Mouse (Mus musculus) megakaryocyte, embryonic 14.5 days (primary cell): ENCODE measurements around the gene Mapk10. TPM values are rescaled to one million over a fixed set of nuclear protein-coding genes. Genes with fewer than 3 reads are reported as not detected.

Experiments used
- H3K27me3 ChIP-seq: replicated peaks from 2 replicates; pipeline ENCODE3; 2012; ENCODE audit warnings: inconsistent platforms
- H3K36me3 ChIP-seq: replicated peaks from 2 replicates; pipeline ENCODE3; 2012; ENCODE audit warnings: low read length, inconsistent platforms, mixed read lengths
- H3K4me1 ChIP-seq: 2 replicates; pipeline ENCODE4 v1.6.1; 2012; ENCODE audit warnings: inconsistent platforms
- H3K4me3 ChIP-seq: replicated peaks from 2 replicates; pipeline ENCODE3; 2012; ENCODE audit warnings: moderate library complexity, mild to moderate bottlenecking, inconsistent platforms
- H3K9me3 ChIP-seq: 2 replicates; pipeline ENCODE4 v1.6.1; 2012; ENCODE audit warnings: inconsistent platforms
- FLI1 ChIP-seq: IDR thresholded peaks from 2 replicates; pipeline ENCODE4 v1.6.1; 2012; ENCODE audit warnings: low read length, inconsistent platforms, mixed read lengths
- GATA1 ChIP-seq: IDR thresholded peaks from 3 replicates; pipeline ENCODE4 v1.6.1; 2012; ENCODE audit warnings: mixed read lengths, low read length, inconsistent platforms, borderline replicate concordance
- polyA plus RNA-seq: library from polyadenylated mRNA; stranded (reverse); fragments of >175 nt; gene quantifications from 2 replicates; pipeline ENCODE4 v1.2.3, GENCODE M21; 2012; ENCODE audit warnings: low replicate concordance; ENCODE audit not compliant: insufficient read depth

Gene Mapk10
- polyA plus RNA-seq, 1 experiment, result not detected

DNA sequence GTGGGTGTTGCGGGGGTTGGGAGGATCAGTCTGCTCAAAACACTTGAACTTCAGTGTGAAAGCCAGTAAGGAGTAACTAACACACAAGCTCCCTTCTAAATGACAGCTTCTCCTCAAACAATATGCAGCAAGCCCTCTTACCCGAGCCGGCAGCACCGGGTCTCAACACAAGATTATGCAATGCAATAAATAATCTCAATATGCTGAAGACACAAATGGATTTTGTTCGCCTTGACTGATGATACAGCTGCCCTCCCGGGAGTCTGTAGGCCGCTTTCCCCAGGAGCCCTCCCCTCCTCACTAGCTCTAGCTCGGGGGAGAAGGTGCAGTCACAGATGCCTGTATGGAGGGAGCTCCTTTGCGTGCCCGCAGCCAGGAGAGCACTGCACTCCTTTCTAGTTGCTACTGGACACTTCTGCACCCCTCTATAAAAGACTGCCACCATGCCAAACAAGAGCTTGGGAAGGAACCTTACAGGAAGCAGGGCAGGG lies 3.1 kb downstream of the Mapk10 start:
- Histone ChIP-seq H3K27me3 (no peaks in the 10 kb centered on the region), H3K4me3 (no peak overlapping the region), H3K4me1 (peaks cover 3% of the 10 kb centered on the region; the same call in 1 of the 2 replicates), H3K9me3 (peaks cover 31% of the 10 kb centered on the region), H3K36me3 (no peaks in the 10 kb centered on the region)
- TF ChIP-seq GATA1 (no peak), FLI1 (no peak)

DNA sequence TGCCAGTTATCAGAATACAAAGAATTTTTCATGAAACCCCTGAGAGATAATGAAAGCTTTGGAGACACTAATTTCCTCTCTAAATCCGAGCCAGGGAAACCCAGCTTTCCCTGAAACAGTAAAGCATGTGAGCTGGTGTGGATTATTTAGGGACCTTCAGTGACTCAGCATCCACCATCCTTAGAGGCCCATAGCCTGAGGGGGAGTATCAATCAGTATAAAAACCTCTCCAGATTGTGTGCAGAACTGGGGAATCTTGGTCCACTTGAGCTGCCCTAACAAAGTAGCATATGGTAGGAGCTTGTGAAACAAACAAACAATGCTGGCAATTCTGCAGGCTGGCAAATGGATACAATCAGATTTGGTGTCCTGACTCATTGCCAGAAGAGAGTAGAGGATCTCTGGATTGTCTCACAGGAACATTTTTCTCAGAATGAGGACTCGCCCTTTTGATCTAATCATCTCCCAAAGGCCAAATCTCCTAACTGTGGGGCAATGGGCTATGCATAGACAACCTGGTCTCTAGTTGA lies 13.3 kb downstream of the Mapk10 start:
- no peak overlapping the region for H3K4me3 ChIP-seq
- no peaks in the 10 kb centered on the region for H3K4me1 ChIP-seq
- H3K36me3 ChIP-seq, result no peaks in the 10 kb centered on the region
- H3K9me3 ChIP-seq, result peaks cover 40% of the 10 kb centered on the region
- H3K27me3 ChIP-seq, result no peaks in the 10 kb centered on the region
- no peak for TF ChIP-seq FLI1
- TF ChIP-seq GATA1, result no peak

- Histone ChIP-seq H3K27me3 (no peaks in the 10 kb centered on the region), H3K4me1 (no peaks in the 10 kb centered on the region), H3K9me3 (peaks cover 27% of the 10 kb centered on the region), H3K36me3 (no peaks in the 10 kb centered on the region), H3K4me3 (no peak overlapping the region)
- TF ChIP-seq GATA1, result no peak
- no peak for TF ChIP-seq FLI1
Measured at GRCm38 (mm10) chr5:103194549-103194948, 16.6 kb downstream of the Mapk10 start.

- TF ChIP-seq GATA1 (no peak), FLI1 (no peak)
- H3K36me3 ChIP-seq, result no peaks in the 10 kb centered on the region
- no peak overlapping the region for H3K4me3 ChIP-seq
- H3K27me3 ChIP-seq, result no peaks in the 10 kb centered on the region
- no peaks in the 10 kb centered on the region for H3K4me1 ChIP-seq
- H3K9me3 ChIP-seq, result peaks cover 24% of the 10 kb centered on the region; the same call in 1 of the 2 replicates
Measured at GRCm38 (mm10) chr5:103193700-103194099, 17.4 kb downstream of the Mapk10 start.

DNA sequence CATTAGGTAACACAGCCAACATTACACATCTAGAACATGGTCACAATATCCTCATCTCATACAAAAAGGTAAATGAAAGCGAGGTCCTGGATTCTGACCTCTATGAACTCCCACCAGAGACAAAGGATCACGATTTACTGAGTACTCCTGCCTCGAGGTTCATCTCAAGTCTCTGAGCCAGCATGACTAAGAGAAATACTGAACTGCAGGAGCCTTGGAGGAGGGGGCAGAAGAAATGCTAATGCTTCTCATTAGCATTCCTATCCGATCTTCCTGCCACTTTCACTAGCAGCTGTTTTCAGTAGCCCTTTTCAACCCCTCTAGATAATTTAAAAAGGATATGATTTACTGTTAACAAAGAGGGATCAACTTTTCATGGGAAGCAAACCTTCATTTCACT lies 19.6 kb downstream of the Mapk10 start:
- TF ChIP-seq FLI1, result no peak
- Histone ChIP-seq H3K9me3 (peaks cover 22% of the 10 kb centered on the region), H3K4me3 (no peak overlapping the region), H3K4me1 (no peaks in the 10 kb centered on the region), H3K27me3 (no peaks in the 10 kb centered on the region), H3K36me3 (no peaks in the 10 kb centered on the region)

- Histone ChIP-seq H3K4me3 (no peak overlapping the region), H3K27me3 (no peaks in the 10 kb centered on the region), H3K4me1 (no peaks in the 10 kb centered on the region), H3K36me3 (no peaks in the 10 kb centered on the region), H3K9me3 (peaks cover 26% of the 10 kb centered on the region)
- TF ChIP-seq FLI1, result no peak
- no peak for TF ChIP-seq GATA1
Measured at GRCm38 (mm10) chr5:103184256-103184655, 26.9 kb downstream of the Mapk10 start.

GRCm38 (mm10) chr5:103181622-103182021 lies 29.5 kb downstream of the Mapk10 start:
- Histone ChIP-seq H3K4me3 (no peak overlapping the region), H3K27me3 (no peaks in the 10 kb centered on the region), H3K4me1 (no peaks in the 10 kb centered on the region), H3K9me3 (peaks cover 35% of the 10 kb centered on the region), H3K36me3 (no peaks in the 10 kb centered on the region)
- TF ChIP-seq GATA1 (no peak), FLI1 (no peak)

DNA sequence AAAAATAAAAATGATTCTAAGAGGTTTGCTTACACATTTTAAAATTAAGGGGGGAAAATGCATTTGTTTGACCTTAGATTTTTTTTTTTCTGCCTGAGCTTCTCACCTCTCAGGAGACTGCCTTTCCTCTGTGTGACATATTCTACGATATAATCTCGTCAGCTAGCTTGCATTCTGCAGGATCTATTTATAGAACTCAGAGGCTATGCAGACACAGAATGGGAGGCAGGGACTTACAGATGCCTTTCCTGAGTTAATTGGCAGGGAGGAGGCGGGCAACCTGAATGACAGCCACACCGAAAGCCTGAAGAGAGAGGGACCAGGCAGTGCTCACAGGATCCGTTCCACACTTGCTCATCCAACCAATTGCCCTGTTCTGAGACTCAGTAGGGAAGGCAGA lies 34.1 kb downstream of the Mapk10 start:
- no peak for TF ChIP-seq GATA1
- no peak for TF ChIP-seq FLI1
- peaks cover 46% of the 10 kb centered on the region for H3K9me3 ChIP-seq

GRCm38 (mm10) chr5:103175989-103176388 lies 35.1 kb downstream of the Mapk10 start:
- Histone ChIP-seq H3K4me1 (no peaks in the 10 kb centered on the region), H3K27me3 (no peaks in the 10 kb centered on the region), H3K4me3 (no peak overlapping the region), H3K36me3 (no peaks in the 10 kb centered on the region), H3K9me3 (peaks cover 43% of the 10 kb centered on the region)
- TF ChIP-seq FLI1 (no peak), GATA1 (no peak)

More for the DNA sequence above, 34.1 kb downstream of the Mapk10 start:
- Histone ChIP-seq H3K4me1 (no peaks in the 10 kb centered on the region), H3K36me3 (no peaks in the 10 kb centered on the region), H3K27me3 (no peaks in the 10 kb centered on the region), H3K4me3 (no peak overlapping the region)

DNA sequence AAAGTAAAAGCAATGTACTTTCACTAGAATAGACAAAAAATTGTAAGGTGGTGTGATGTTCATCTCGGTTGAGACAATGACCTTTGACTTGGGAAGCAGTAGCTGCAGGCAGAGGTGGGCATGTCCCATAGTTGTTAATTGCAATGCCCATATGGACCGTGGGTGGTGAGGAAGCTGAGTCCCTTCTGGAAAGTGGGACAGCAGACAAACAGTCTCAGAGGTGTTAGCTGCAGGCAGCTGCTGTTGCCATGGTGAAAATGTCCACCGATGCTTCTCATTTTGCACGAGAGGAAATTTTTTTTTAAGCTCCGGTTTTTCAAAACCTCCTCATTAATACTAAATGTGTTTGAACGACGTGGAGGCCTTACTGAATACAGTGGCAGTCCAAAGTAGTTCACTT lies 36.5 kb downstream of the Mapk10 start:
- no peak overlapping the region for H3K4me3 ChIP-seq
- peaks cover 44% of the 10 kb centered on the region for H3K9me3 ChIP-seq
- no peaks in the 10 kb centered on the region for H3K4me1 ChIP-seq
- no peaks in the 10 kb centered on the region for H3K36me3 ChIP-seq
- no peaks in the 10 kb centered on the region for H3K27me3 ChIP-seq
- TF ChIP-seq FLI1 (no peak), GATA1 (no peak)

- TF ChIP-seq FLI1 (no peak), GATA1 (no peak)
- H3K9me3 ChIP-seq, result peaks cover 44% of the 10 kb centered on the region
- no peak overlapping the region for H3K4me3 ChIP-seq
- H3K27me3 ChIP-seq, result no peaks in the 10 kb centered on the region
- no peaks in the 10 kb centered on the region for H3K36me3 ChIP-seq
- no peaks in the 10 kb centered on the region for H3K4me1 ChIP-seq
Measured at GRCm38 (mm10) chr5:103171207-103171606, 39.9 kb downstream of the Mapk10 start.
